Mouse (Mus musculus) neural tube, embryonic 14.5 days (tissue): ENCODE measurements around the gene Znrf1. TPM values are rescaled to one million over a fixed set of nuclear protein-coding genes. Genes with fewer than 3 reads are reported as not detected.
A peak's percentile ranks its signal among the peaks of the same experiment; 100 is the strongest.

Experiments
- ATAC-seq: fragments of 200-750 bp; cut with Nextera tagmentation; 2 replicates; pipeline ENCODE4 v1.8.0; 2017; ENCODE audit warnings: low read depth, mild to moderate bottlenecking, moderate TSS enrichment, moderate library complexity
- H3K27ac ChIP-seq: fragments of 300-500 bp; sonication (generic); 2 replicates; pipeline ENCODE4 v1.5.1; 2014; ENCODE audit warnings: low read depth, mild to moderate bottlenecking, control low read depth, low read length, moderate library complexity, mixed read lengths
- H3K27me3 ChIP-seq: fragments of 300-500 bp; sonication (generic); 2 replicates; pipeline ENCODE4 v1.6.1; 2014; ENCODE audit warnings: low read length; ENCODE audit not compliant: control insufficient read depth, insufficient read depth
- H3K36me3 ChIP-seq: fragments of 300-500 bp; sonication (generic); 2 replicates; pipeline ENCODE4 v1.6.1; 2014; ENCODE audit warnings: low read length, mixed read lengths; ENCODE audit not compliant: control insufficient read depth, insufficient read depth
- H3K4me1 ChIP-seq: fragments of 300-500 bp; sonication (generic); 2 replicates; pipeline ENCODE4 v1.6.1; 2014; ENCODE audit warnings: low read length; ENCODE audit not compliant: control insufficient read depth, insufficient read depth
- H3K4me2 ChIP-seq: fragments of 300-500 bp; sonication (generic); 2 replicates; pipeline ENCODE4 v1.6.1; 2014; ENCODE audit warnings: mild to moderate bottlenecking, low read depth, low read length, control low read depth
- H3K4me3 ChIP-seq: fragments of 300-500 bp; sonication (generic); 2 replicates; pipeline ENCODE4 v1.5.1; 2014; ENCODE audit warnings: low read depth, low read length, control low read depth, mixed read lengths
- H3K9ac ChIP-seq: fragments of 300-500 bp; sonication (generic); replicated peaks from 2 replicates; pipeline ENCODE4 v1.6.1; 2014; ENCODE audit warnings: low read depth, mild to moderate bottlenecking, control low read depth, low read length, mixed read lengths
- H3K9me3 ChIP-seq: fragments of 300-500 bp; sonication (generic); 2 replicates; pipeline ENCODE4 v1.6.1; 2016; ENCODE audit warnings: low read length; ENCODE audit not compliant: control insufficient read depth
- WGBS: fragments of 180-500 bp; shearing (Covaris S2); extraction: QIAGEN DNeasy Blood & Tissue Kit; methylation state at CpG from one replicate; pipeline ENCODE4 v1.1.7; 2014; 5-methylcytosine and 5-hydroxymethylcytosine counted together
- polyA plus RNA-seq: library from polyadenylated mRNA; unstranded; fragments of >200 nt; fragmentation: Nextera tagmentation; extraction: Ambion mirVana; gene quantifications from 2 replicates; pipeline ENCODE4 v1.2.1, GENCODE M21; 2014

The Znrf1 gene
- polyA plus RNA-seq, 1 experiment from 2014 or later, result 96.5 TPM

DNA sequence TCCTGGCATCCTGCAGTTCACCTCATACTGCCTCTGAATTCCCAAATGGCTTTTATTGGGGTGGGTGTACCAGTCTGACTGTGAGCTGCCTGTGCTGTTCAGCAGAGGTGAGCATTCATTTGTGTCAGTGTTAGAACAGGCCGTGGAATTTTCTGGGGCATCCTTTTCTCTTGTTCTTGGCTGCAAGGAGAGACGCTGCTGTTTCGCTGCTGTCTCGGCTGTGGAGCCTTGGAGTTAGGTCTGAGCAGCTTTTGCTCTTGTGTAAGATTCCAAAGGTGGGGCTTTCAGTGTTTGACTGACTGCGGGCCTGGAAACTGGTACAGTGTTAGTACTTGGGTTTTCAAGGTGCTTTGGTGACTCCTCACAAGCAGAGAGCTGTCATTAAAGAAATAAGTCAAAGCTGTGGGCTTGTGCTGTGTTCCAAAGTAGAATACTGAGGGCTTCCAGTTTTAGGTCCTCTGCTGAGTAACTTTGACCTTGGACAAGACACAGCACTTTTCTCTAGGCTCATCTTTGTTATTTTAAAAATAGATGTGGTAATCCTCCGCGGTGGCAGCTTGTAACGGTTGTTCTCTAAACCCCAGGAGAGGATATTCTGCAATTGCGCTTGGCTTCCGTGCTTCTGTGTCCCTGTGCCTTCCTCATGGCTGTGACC, 3.7 kb downstream of the Znrf1 start:
- Histone ChIP-seq H3K27ac (no peak overlapping the region), H3K4me3 (peak overlapping the region; percentile 96), H3K36me3 (no peaks in the 10 kb centered on the region), H3K4me1 (peaks cover 33% of the 10 kb centered on the region), H3K9ac (peak overlapping the region; percentile 46), H3K27me3 (no peaks in the 10 kb centered on the region), H3K4me2 (peak overlapping the region; percentile 94), H3K9me3 (no peaks in the 10 kb centered on the region)
- ATAC-seq, result no peak
- 36% methylated on average over 10 of the region's 10 CpGs for WGBS

DNA sequence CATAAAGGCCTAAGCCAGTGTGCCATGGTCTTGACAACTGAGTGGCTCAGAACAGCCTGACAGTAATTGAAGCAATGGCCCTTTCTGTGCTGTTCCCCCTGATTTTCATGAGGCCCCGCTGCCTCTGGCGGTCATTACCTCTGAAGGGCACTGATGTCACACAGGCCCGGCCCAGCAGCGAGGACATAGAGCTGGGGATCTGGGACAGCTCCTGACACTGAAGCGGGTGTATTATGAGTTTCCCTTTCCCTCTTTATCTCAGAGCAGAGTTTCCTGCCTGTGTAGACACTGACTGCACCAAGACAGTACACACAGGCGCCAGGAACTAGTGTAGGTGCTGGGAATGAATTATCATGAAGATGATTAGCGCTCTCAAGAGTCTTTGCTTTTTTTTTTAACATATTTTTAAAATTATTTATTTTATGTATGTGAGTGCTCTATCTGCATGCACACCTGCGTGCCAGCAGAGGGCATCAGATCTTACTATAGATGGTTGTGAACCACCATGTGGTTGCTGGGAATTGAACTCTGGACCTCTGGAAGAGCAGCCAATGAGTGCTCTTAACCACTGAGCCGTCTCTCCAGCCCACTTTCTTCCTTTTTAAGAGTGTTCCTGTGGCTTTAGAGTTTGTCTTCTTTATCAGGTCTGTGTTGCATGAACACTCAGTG, 7.9 kb downstream of the Znrf1 start:
- Histone ChIP-seq H3K4me1 (peaks cover 24% of the 10 kb centered on the region), H3K4me2 (no peak overlapping the region), H3K9ac (no peak overlapping the region), H3K36me3 (no peaks in the 10 kb centered on the region), H3K4me3 (no peak overlapping the region), H3K27me3 (no peaks in the 10 kb centered on the region), H3K9me3 (no peaks in the 10 kb centered on the region), H3K27ac (no peak overlapping the region)
- WGBS, result 87% methylated on average over 9 of the region's 9 CpGs
- ATAC-seq, result no peak

- Histone ChIP-seq H3K4me2 (no peak overlapping the region), H3K27me3 (no peaks in the 10 kb centered on the region), H3K4me1 (peaks cover 17% of the 10 kb centered on the region), H3K4me3 (no peak overlapping the region), H3K27ac (no peak overlapping the region), H3K9ac (no peak overlapping the region), H3K9me3 (no peaks in the 10 kb centered on the region), H3K36me3 (no peaks in the 10 kb centered on the region)
- ATAC-seq, result no peak
- WGBS, result 93% methylated on average over 8 of the region's 8 CpGs
These were observed 9.7 kb downstream of the Znrf1 start for GRCm38 (mm10) chr8:111545406-111546156.

DNA sequence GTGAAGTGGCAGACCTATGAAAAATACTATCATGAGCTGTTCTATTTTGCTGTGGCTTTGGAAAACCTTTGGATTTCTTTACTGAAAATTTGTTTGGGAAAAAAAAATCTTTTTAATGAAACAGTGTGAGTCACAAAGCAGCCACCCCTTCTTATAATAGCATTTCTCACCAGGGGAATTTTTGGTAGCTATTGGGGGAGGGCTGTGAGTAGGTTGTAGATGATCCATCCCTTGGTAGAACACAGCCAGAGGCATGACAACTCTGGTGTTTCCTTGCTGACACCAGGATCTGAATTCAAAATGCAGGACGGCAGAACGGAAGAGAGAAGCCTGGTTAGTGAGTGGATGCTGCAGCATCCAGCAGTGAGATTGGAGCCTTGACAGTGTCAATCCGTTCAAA, 11.2 kb downstream of the Znrf1 start:
- Histone ChIP-seq H3K9ac (no peak overlapping the region), H3K4me1 (0 out of 2 replicates have a peak, but pooled peaks cover 13% of the 10 kb centered on the region), H3K27me3 (no peaks in the 10 kb centered on the region), H3K36me3 (no peaks in the 10 kb centered on the region), H3K4me2 (no peak overlapping the region), H3K4me3 (no peak overlapping the region), H3K9me3 (no peaks in the 10 kb centered on the region), H3K27ac (no peak overlapping the region)
- ATAC-seq, result no peak
- WGBS, result 93% methylated on average over 3 of the region's 3 CpGs

DNA sequence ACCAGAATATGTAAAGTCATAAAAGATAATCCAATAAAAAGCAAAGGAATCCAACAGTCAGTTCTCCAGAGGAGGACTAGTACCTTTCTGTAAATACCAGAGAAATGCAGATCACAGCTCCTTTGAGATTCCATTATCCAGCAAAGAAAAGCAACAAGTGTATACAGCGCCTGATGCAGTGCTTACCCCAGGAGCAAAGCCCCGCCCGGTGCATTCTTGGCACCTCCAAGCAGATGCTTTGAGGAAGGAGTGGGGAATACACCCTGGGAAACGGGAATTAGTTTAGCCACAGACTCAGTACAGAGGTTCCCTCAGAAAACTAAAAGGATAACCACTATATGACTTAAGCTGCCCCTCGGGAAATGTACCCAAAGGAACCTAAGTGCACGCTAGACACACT, 12.3 kb downstream of the Znrf1 start:
- WGBS, result 86% methylated on average over 6 of the region's 6 CpGs
- no peak for ATAC-seq
- Histone ChIP-seq H3K36me3 (no peaks in the 10 kb centered on the region), H3K27me3 (no peaks in the 10 kb centered on the region), H3K4me3 (no peak overlapping the region), H3K27ac (no peak overlapping the region), H3K4me1 (0 out of 2 replicates have a peak, but pooled peaks cover 13% of the 10 kb centered on the region), H3K9ac (no peak overlapping the region), H3K4me2 (no peak overlapping the region), H3K9me3 (no peaks in the 10 kb centered on the region)

DNA sequence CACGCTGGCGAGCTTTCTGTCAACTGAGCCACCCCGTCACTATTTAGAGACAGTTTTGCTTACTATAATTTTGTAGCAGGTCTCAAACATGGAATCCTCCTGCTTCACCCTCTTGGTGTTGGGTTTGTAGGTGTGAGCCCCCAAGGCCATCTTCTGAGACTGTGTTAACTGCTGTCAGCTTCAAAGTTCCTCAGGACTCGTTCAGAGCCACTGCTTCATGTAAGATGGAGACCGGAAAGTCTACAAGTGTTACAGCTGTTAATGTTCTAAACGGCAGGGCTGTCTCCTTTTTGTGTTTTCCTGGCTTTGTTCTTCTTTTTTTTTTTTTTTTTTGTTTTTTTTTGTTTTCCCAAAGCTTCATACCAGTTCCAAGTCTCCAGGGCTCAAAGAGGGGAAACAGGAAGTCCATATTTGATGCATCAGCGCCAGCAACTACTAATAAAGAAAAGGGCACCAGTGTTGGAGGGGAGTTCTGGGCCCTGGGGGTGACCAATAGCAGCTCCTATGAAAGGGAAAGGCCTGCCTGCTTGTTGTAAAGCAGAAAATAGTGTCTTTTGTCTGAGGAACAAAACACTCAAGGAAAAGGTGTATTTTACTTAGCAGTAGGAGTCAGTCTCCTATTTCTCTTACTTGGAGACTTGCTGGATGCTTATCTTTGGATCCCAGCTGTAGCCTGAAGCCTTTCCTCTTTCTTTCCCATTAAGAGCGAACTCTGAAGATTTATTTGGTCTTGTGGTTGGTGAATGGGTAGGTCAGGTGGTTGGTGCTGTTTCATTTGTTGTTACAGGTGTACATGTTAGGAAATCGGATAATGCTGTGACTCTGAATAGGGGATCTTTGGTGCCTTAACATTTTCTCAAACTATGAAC, 14.3 kb downstream of the Znrf1 start:
- no peak for ATAC-seq
- Histone ChIP-seq H3K4me2 (no peak overlapping the region), H3K27ac (0 out of 2 replicates have a peak overlapping the region, but pooled peaks have one; percentile 10), H3K4me3 (no peak overlapping the region), H3K9ac (no peak overlapping the region), H3K36me3 (no peaks in the 10 kb centered on the region), H3K4me1 (peaks cover 18% of the 10 kb centered on the region; the same call in 1 of the 2 replicates), H3K9me3 (no peaks in the 10 kb centered on the region), H3K27me3 (no peaks in the 10 kb centered on the region)
- WGBS, result 61% methylated on average over 9 of the region's 9 CpGs

DNA sequence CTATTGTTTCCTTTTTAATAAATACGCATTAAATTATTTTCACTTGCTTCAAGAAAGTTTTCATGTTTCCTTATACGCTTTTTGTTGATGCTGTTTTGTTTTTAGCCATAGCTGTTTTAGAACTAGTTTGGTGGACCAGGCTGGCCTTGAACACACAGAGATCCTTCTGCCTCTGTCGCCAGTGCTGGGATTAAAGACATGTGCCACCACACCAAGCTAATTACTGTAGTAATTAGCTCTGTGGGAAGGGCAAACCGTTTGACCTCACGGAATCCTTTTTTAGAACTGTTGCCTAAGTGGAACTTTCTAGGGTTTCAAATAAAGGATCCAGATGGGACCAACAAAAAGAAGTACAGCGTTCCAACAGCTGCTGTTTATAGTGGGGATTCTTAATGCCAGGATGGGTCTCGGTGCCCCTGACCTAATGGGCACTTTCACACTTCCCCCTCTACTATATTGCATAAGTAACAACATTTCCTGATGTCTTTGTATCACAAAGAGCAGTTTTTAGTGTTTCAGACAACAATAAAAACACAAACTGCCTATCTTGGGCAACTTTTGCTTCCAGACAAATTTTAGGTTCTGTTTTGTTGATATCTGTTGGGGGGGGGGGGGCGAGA, 15.7 kb downstream of the Znrf1 start:
- Histone ChIP-seq H3K4me1 (peaks cover 22% of the 10 kb centered on the region; the same call in 1 of the 2 replicates), H3K4me3 (no peak overlapping the region), H3K27ac (no peak overlapping the region), H3K9me3 (no peaks in the 10 kb centered on the region), H3K4me2 (no peak overlapping the region), H3K9ac (no peak overlapping the region), H3K36me3 (no peaks in the 10 kb centered on the region), H3K27me3 (no peaks in the 10 kb centered on the region)
- 63% methylated on average over 8 of the region's 8 CpGs for WGBS
- ATAC-seq, result no peak

- peaks cover 21% of the 10 kb centered on the region; the same call in 1 of the 2 replicates for H3K4me1 ChIP-seq
- 85% methylated on average over 4 of the region's 4 CpGs for WGBS
These were observed 25.9 kb downstream of the Znrf1 start for GRCm38 (mm10) chr8:111561824-111562223.

More at GRCm38 (mm10) chr8:111561824-111562223, 25.9 kb downstream of the Znrf1 start:
- ATAC-seq, result no peak
- Histone ChIP-seq H3K4me3 (no peak overlapping the region), H3K36me3 (no peaks in the 10 kb centered on the region), H3K9me3 (no peaks in the 10 kb centered on the region), H3K9ac (no peak overlapping the region), H3K27me3 (no peaks in the 10 kb centered on the region), H3K4me2 (no peak overlapping the region), H3K27ac (no peak overlapping the region)
